Mouse (Mus musculus) left cerebral cortex, postnatal 10 days (tissue): ENCODE measurements around the gene Parvb. TPM values are rescaled to one million over a fixed set of nuclear protein-coding genes. Genes with fewer than 3 reads are reported as not detected.

Source experiments
- DNase-seq, 2 experiments: peaks; one replicate each; pipeline ENCODE4 v3.0.0; 2021 to 2022; ENCODE audit warnings: low spot score in 2 of 2, mixed read lengths in 1 of 2; ENCODE audit errors: extremely low spot score in 1 of 2
- intact Hi-C: fragments of 180-260 bp; cut with DNase I; formaldehyde crosslinking; loops from one replicate; pipeline ENCODE4 v1.15.1; 2025
- total RNA-seq, 2 experiments: library from RNA; stranded (reverse); gene quantifications; 2 replicates each; pipeline ENCODE4 v1.2.3; 2021

The Parvb gene
- total RNA-seq, 2 experiments from 2014 or later = 28.2 to 30.5 TPM

GRCm38 (mm10) chr15:84247309-84247708 is 15.5 kb downstream of the Parvb start:
- intact Hi-C loops = no loop called here
- DNase-seq = no peak

DNA sequence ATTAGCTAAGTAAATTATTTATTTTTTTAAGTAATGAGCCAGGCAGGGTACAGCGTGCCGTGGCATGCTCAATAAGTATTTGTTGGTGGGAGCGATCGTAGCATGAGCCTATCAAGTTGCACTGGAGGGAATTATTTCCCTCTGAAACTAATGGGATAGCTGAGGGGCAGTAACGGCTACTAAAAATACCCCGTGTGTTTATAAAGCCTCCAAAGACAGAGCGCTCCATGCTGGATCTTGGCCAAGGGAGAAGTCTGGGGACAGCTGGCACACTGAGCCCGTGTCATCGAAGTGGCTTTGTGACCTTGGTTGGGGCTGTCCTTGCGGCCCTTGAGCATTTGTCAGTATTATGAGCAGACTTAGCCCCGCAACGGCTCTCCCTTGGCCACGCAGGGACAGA is 19.4 kb downstream of the Parvb start:
- DNase-seq = peak in 1 of 2 experiments; percentile 59
- intact Hi-C loops = no loop called here

GRCm38 (mm10) chr15:84252645-84253044 is 20.8 kb downstream of the Parvb start:
- intact Hi-C loops = no loop called here

GRCm38 (mm10) chr15:84253757-84254156 is 21.9 kb downstream of the Parvb start:
- intact Hi-C loops = no loop called here
- no peak for DNase-seq

More at GRCm38 (mm10) chr15:84252645-84253044, 20.8 kb downstream of the Parvb start:
- no peak for DNase-seq

GRCm38 (mm10) chr15:84254387-84254786 is 22.5 kb downstream of the Parvb start:
- intact Hi-C loops = no loop called here
- no peak for DNase-seq

DNA sequence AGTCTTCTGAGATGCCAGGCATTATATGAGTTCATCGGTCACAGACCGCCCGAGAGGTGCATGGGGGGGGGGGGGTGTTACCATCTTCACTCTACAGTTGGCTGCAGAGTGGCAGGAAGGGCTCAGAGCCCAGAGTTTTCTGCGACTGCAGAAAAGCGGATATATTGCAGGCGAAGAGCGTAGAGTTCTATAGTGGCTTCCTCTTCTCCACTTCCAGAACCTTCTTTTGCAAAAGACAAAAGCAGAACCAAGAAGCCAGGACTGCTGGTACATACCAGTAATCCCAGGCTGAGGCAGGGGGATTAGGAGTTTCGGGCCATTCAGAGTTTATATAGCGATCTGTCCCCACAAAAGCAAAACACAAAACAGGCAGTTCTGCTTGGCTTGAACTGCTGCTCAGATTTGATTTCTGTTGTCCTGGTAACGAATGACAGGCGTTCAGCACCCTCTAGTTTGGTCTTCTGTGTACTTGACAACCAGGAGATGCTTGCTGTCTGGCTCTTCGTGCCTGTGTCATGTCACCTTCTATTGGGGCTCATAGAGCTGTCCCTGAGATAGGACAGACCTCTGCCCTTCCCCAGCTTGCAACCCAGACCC is 24.5 kb downstream of the Parvb start:
- intact Hi-C loops = no loop called here
- DNase-seq = no peak

GRCm38 (mm10) chr15:84256864-84257263 is 25.0 kb downstream of the Parvb start:
- no peak for DNase-seq
- intact Hi-C loops = no loop called here

GRCm38 (mm10) chr15:84258602-84259355 is 26.9 kb downstream of the Parvb start:
- DNase-seq = no peak
- intact Hi-C loops = no loop called here

- DNase-seq = peak; percentile 85 to 90
- intact Hi-C loops = loop anchor here (2.0 to 5.0 kb wide), 2 partner anchors 187 to 355 kb away; partner anchors contain the start of gene Shisal1
Measured at GRCm38 (mm10) chr15:84260123-84260822, 28.4 kb downstream of the Parvb start.

DNA sequence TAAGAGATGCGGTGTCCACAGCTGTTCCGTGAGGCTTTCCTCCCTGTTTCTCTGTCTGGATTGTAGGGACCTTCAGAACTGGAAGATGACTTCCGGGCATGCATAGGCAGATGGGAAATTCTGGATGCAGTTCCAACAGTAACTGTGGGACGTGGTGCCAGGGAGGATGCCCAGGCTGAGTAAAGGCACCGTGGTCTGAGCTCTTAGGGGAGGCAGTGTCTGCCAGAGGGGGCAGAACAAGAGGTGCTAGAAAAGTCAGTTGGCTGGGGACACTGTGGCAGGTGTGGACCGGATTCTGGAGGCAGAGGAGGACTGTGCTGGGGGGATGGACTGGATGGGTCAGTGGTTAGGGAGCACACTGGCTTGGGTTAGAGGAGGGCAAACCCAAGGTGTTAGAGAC is 30.8 kb downstream of the Parvb start:
- intact Hi-C loops = loop anchor here (5.0 kb wide), 1 partner anchor 185 kb away; the partner anchor contains the start of gene Shisal1
- no peak for DNase-seq

- intact Hi-C loops = loop anchor here (5.0 kb wide), 1 partner anchor 184 kb away; the partner anchor contains the start of gene Shisal1
- DNase-seq = no peak
Measured at GRCm38 (mm10) chr15:84263573-84263972, 31.7 kb downstream of the Parvb start.

- no peak for DNase-seq
- intact Hi-C loops = no loop called here
Measured at GRCm38 (mm10) chr15:84265141-84265540, 33.3 kb downstream of the Parvb start.

DNA sequence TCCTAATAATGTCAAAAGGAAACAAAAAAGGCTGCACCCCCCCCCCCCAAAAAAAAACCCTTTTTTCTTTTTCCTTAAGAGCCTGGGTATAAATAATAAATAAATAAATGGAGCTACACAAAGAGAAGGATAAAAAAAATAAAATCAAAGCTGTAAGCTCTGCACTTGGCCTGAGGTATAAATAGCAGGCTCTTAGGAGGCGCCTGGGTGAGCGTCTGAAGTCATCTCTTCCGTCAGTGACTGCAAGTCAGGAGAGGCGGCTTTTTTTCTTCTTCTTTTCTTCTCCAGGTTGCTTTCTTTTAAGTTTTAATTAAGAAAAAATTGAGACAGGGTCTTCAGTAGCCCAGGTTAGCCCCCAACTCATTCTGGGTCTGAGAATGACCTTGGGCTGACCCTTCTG is 34.4 kb downstream of the Parvb start:
- DNase-seq = no peak
- intact Hi-C loops = no loop called here

- peak in 1 of 2 experiments; percentile 53 for DNase-seq
- intact Hi-C loops = no loop called here
Measured at GRCm38 (mm10) chr15:84267720-84268260, 35.9 kb downstream of the Parvb start.

GRCm38 (mm10) chr15:84269107-84269633 is 37.3 kb downstream of the Parvb start:
- DNase-seq = no peak
- intact Hi-C loops = no loop called here

DNA sequence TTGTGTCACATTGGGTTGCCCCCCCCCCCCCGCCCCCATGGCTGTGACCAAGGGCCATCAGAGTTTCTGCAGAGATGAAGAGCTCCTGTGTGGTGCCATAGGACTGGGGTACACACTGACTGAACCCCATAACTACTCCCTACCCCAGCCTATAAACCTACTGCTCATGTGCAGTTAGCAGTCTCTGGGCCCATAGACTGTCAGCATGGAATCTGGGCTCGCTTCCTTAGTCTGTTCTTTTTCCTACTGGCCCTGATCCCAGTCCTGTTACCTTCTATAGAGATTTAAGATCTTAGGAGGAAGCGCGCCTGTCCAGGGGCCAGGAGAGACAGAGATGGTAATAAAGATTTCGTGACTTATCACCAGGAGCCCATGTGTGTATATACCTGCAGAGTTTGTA is 38.2 kb downstream of the Parvb start:
- intact Hi-C loops = no loop called here
- DNase-seq = no peak

- no peak for DNase-seq
- intact Hi-C loops = no loop called here
Measured at GRCm38 (mm10) chr15:84270463-84270862, 38.6 kb downstream of the Parvb start.

DNA sequence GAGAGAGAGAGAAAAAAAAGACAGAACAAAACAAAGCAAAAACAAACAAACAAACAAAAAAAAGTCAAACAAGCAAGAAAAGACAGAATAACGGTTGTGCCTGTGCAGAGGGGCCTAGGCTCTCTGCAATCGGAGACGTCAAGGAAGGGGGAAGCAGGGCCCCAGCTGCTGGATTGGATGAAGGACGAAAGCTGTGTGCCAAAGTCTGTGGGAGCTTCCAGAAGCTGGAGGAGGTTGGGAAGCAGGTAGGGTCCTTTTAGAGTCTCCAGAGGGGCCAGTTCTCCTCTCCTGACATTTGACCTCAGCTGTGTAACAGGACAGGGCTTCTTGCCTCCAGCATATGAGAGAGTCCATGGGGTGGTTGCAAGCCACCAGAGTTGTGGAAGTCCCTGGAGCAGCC is 44.2 kb downstream of the Parvb start:
- intact Hi-C loops = no loop called here

GRCm38 (mm10) chr15:84278091-84278490 is 46.2 kb downstream of the Parvb start:
- no peak for DNase-seq
- intact Hi-C loops = no loop called here

More for the DNA sequence above, 44.2 kb downstream of the Parvb start:
- DNase-seq = no peak
